Mouse (Mus musculus) thymus, postnatal 10 days (tissue): ENCODE data around the gene Farp1.
A peak's percentile ranks its signal among the peaks of the same experiment; 100 is the strongest.

Experiments used
- DNase-seq, 2 experiments: peaks; one replicate each; pipeline ENCODE4 v3.0.0; 2021; ENCODE audit warnings: low spot score in 2 of 2

Farp1 gene

GRCm38 (mm10) chr14:121145291-121145690 lies 110.3 kb downstream of the Farp1 start:
- DNase-seq: no peak

- no peak for DNase-seq
Measured at GRCm38 (mm10) chr14:121145698-121146097, 110.7 kb downstream of the Farp1 start.

- DNase-seq: no peak
Measured at GRCm38 (mm10) chr14:121146213-121146612, 111.2 kb downstream of the Farp1 start.

GRCm38 (mm10) chr14:121147026-121147425 lies 112.0 kb downstream of the Farp1 start:
- no peak for DNase-seq

GRCm38 (mm10) chr14:121148088-121148785 lies 113.2 kb downstream of the Farp1 start:
- DNase-seq: no peak

- no peak for DNase-seq
Measured at GRCm38 (mm10) chr14:121149984-121150383, 115.0 kb downstream of the Farp1 start.

GRCm38 (mm10) chr14:121151837-121152236 lies 116.8 kb downstream of the Farp1 start:
- no peak for DNase-seq

- DNase-seq: no peak
Measured at GRCm38 (mm10) chr14:121152771-121153170, 117.8 kb downstream of the Farp1 start.

- DNase-seq: no peak
Measured at GRCm38 (mm10) chr14:121153260-121153659, 118.3 kb downstream of the Farp1 start.

GRCm38 (mm10) chr14:121155173-121155572 lies 120.2 kb downstream of the Farp1 start:
- DNase-seq: no peak

- no peak for DNase-seq
Measured at GRCm38 (mm10) chr14:121158616-121159015, 123.6 kb downstream of the Farp1 start.

GRCm38 (mm10) chr14:121162822-121163221 lies 127.8 kb downstream of the Farp1 start:
- DNase-seq: no peak

- no peak for DNase-seq
Measured at GRCm38 (mm10) chr14:121164866-121165265, 129.9 kb downstream of the Farp1 start.

- DNase-seq: no peak
Measured at GRCm38 (mm10) chr14:121165408-121166037, 130.5 kb downstream of the Farp1 start.

- no peak for DNase-seq
Measured at GRCm38 (mm10) chr14:121166038-121166436, 131.0 kb downstream of the Farp1 start.

GRCm38 (mm10) chr14:121168716-121169115 lies 133.7 kb downstream of the Farp1 start:
- DNase-seq: no peak

GRCm38 (mm10) chr14:121170321-121170720 lies 135.3 kb downstream of the Farp1 start:
- DNase-seq: no peak

GRCm38 (mm10) chr14:121172065-121173036 lies 137.4 kb downstream of the Farp1 start:
- DNase-seq: no peak

GRCm38 (mm10) chr14:121175385-121175784 lies 140.4 kb downstream of the Farp1 start:
- DNase-seq: peak in 1 of 2 experiments; percentile 5

GRCm38 (mm10) chr14:121175861-121176260 lies 140.9 kb downstream of the Farp1 start:
- DNase-seq: no peak

GRCm38 (mm10) chr14:121177907-121178306 lies 142.9 kb downstream of the Farp1 start:
- no peak for DNase-seq

- DNase-seq: no peak
Measured at GRCm38 (mm10) chr14:121180611-121181010, 145.6 kb downstream of the Farp1 start.
